Mouse (Mus musculus): ENCODE results near the gene Senp8. TPM values are rescaled to one million over a fixed set of nuclear protein-coding genes. Genes with fewer than 3 reads are reported as not detected.

Gene Senp8
- total and polyA plus RNA-seq, 2 experiments from 2014 or later, result 4.3 to 8.2 TPM

GRCm38 (mm10) chr9:59733075-59733474 lies 17.4 kb downstream of the Senp8 start:
- Histone ChIP-seq H3K4me3 (ENCODE audit: low read length) (no peak overlapping the region), H3K4me2 (ENCODE audit: low read depth, low read length) (no peak overlapping the region), H3K9me3 (ENCODE audit: low read length) (no peaks in the 10 kb centered on the region), H3K27ac (no peak overlapping the region), H3K27me3 (ENCODE audit: insufficient read depth, low read length) (no peaks in the 10 kb centered on the region), H3K36me3 (ENCODE audit: insufficient read depth, low read length) (no peaks in the 10 kb centered on the region), H3K4me1 (ENCODE audit: insufficient read depth, low read length) (no peaks in the 10 kb centered on the region), H3K9ac (replicated peaks; ENCODE audit: low read length) (no peak overlapping the region)
- ATAC-seq (no peak), DNase-seq (ENCODE audit: low spot score) (no peak)
- 81% methylated on average over 6 of the region's 6 CpGs for WGBS
- TF ChIP-seq CTCF (IDR thresholded peaks at IDR 0.05; ENCODE audit: low read depth), result no peak

GRCm38 (mm10) chr9:59731136-59731535 lies 19.4 kb downstream of the Senp8 start:
- Histone ChIP-seq H3K4me2 (ENCODE audit: low read depth, low read length) (no peak overlapping the region), H3K36me3 (ENCODE audit: insufficient read depth, low read length) (no peaks in the 10 kb centered on the region), H3K9me3 (ENCODE audit: low read length) (no peaks in the 10 kb centered on the region), H3K9ac (replicated peaks; ENCODE audit: low read length) (no peak overlapping the region), H3K4me1 (ENCODE audit: insufficient read depth, low read length) (no peaks in the 10 kb centered on the region), H3K4me3 (ENCODE audit: low read length) (no peak overlapping the region), H3K27ac (no peak overlapping the region), H3K27me3 (ENCODE audit: insufficient read depth, low read length) (no peaks in the 10 kb centered on the region)
- DNase-seq (ENCODE audit: low spot score), result no peak
- ATAC-seq, result no peak
- 96% methylated on average over 5 of the region's 5 CpGs for WGBS
- no peak for TF ChIP-seq CTCF (IDR thresholded peaks at IDR 0.05; ENCODE audit: low read depth)

GRCm38 (mm10) chr9:59727569-59728286 lies 22.8 kb downstream of the Senp8 start:
- Histone ChIP-seq H3K9me3 (ENCODE audit: low read length) (no peaks in the 10 kb centered on the region), H3K4me3 (ENCODE audit: low read length) (no peak overlapping the region), H3K27ac (no peak overlapping the region), H3K9ac (replicated peaks; ENCODE audit: low read length) (no peak overlapping the region), H3K4me1 (ENCODE audit: insufficient read depth, low read length) (no peaks in the 10 kb centered on the region), H3K4me2 (ENCODE audit: low read depth, low read length) (no peak overlapping the region), H3K27me3 (ENCODE audit: insufficient read depth, low read length) (no peaks in the 10 kb centered on the region), H3K36me3 (ENCODE audit: insufficient read depth, low read length) (no peaks in the 10 kb centered on the region)
- TF ChIP-seq CTCF (IDR thresholded peaks at IDR 0.05; ENCODE audit: low read depth), result no peak
- ATAC-seq (no peak), DNase-seq (ENCODE audit: low spot score) (no peak)
- WGBS, result 81% methylated on average over 11 of the region's 11 CpGs

GRCm38 (mm10) chr9:59725515-59725914 lies 25.0 kb downstream of the Senp8 start:
- H3K27ac ChIP-seq, result no peak overlapping the region
- H3K36me3 ChIP-seq (ENCODE audit: insufficient read depth, low read length), result no peaks in the 10 kb centered on the region
- no peaks in the 10 kb centered on the region for H3K9me3 ChIP-seq (ENCODE audit: low read length)
- 90% methylated on average over 10 of the region's 10 CpGs for WGBS
- no peak overlapping the region for H3K4me2 ChIP-seq (ENCODE audit: low read depth, low read length)
- no peak overlapping the region for H3K4me3 ChIP-seq (ENCODE audit: low read length)
- ATAC-seq (no peak), DNase-seq (ENCODE audit: low spot score) (no peak)
- no peak overlapping the region for H3K9ac ChIP-seq (replicated peaks; ENCODE audit: low read length)
- no peak for TF ChIP-seq CTCF (IDR thresholded peaks at IDR 0.05; ENCODE audit: low read depth)
- no peaks in the 10 kb centered on the region for H3K27me3 ChIP-seq (ENCODE audit: insufficient read depth, low read length)
- H3K4me1 ChIP-seq (ENCODE audit: insufficient read depth, low read length), result no peaks in the 10 kb centered on the region

GRCm38 (mm10) chr9:59723791-59724442 lies 26.6 kb downstream of the Senp8 start:
- 0 out of 2 replicates have a peak overlapping the region, but pooled peaks have one; percentile 48 for H3K9ac ChIP-seq (replicated peaks; ENCODE audit: low read length)
- ATAC-seq (peak; percentile 27; the same call in 1 of the 2 replicates), DNase-seq (ENCODE audit: low spot score) (no peak)
- H3K27me3 ChIP-seq (ENCODE audit: insufficient read depth, low read length), result no peaks in the 10 kb centered on the region
- H3K36me3 ChIP-seq (ENCODE audit: insufficient read depth, low read length), result no peaks in the 10 kb centered on the region
- H3K9me3 ChIP-seq (ENCODE audit: low read length), result no peaks in the 10 kb centered on the region
- peak overlapping the region; percentile 59; the same call in 1 of the 2 replicates for H3K27ac ChIP-seq
- 41% methylated on average over 8 of the region's 8 CpGs for WGBS
- no peaks in the 10 kb centered on the region for H3K4me1 ChIP-seq (ENCODE audit: insufficient read depth, low read length)
- H3K4me3 ChIP-seq (ENCODE audit: low read length), result no peak overlapping the region
- TF ChIP-seq CTCF (IDR thresholded peaks at IDR 0.05; ENCODE audit: low read depth), result no peak
- H3K4me2 ChIP-seq (ENCODE audit: low read depth, low read length), result peak overlapping the region; percentile 50; the same call in 1 of the 2 replicates

- peak overlapping the region; percentile 19; the same call in 1 of the 2 replicates for H3K4me3 ChIP-seq (ENCODE audit: low read length)
- no peaks in the 10 kb centered on the region for H3K4me1 ChIP-seq (ENCODE audit: insufficient read depth, low read length)
- peak overlapping the region; percentile 59 for H3K27ac ChIP-seq
- peak overlapping the region; percentile 50 for H3K4me2 ChIP-seq (ENCODE audit: low read depth, low read length)
- DNase-seq (ENCODE audit: low spot score), result peak; percentile 93
- peak overlapping the region; percentile 48; the same call in 1 of the 2 replicates for H3K9ac ChIP-seq (replicated peaks; ENCODE audit: low read length)
- H3K27me3 ChIP-seq (ENCODE audit: insufficient read depth, low read length), result no peaks in the 10 kb centered on the region
- H3K9me3 ChIP-seq (ENCODE audit: low read length), result no peaks in the 10 kb centered on the region
- ATAC-seq, result peak; percentile 82
- no peaks in the 10 kb centered on the region for H3K36me3 ChIP-seq (ENCODE audit: insufficient read depth, low read length)
- peak; percentile 93 for TF ChIP-seq CTCF (IDR thresholded peaks at IDR 0.05; ENCODE audit: low read depth)
- 12% methylated on average over 10 of the region's 10 CpGs for WGBS
Measured at GRCm38 (mm10) chr9:59723096-59723657, 27.3 kb downstream of the Senp8 start.
